Mouse (Mus musculus): ENCODE measurements at regions not wholly inside any gene's neighbourhood (a gene's known extent, or its start where the extent isn't known, plus 50 kb on each side); places are given as distances from the start of the nearest gene placed in this dataset.

DNA sequence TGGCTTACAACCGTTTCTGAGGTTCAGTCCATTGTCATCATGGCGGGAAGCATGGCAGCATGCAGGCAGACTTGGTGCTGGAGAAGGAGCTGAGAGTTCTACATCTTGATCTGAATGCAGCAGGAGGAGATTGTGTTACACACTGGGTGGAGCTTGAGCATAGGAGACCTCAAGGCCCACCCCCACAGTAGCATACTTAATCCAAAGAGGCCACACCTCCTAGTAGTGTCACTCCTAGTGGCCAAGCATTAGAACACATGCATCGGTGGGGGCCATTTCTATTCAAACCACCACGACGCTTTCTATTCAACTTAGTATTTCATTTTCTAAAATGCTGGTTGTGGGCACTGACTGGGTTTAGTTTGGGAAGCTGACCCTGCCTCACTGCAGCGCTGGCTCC is 99.1 kb upstream of the Sulf2 start:
- TF ChIP-seq CTCF (IDR thresholded peaks at IDR 0.05; ENCODE audit: low read depth): no peak
- no peak for TF ChIP-seq EP300 (IDR thresholded peaks at IDR 0.05; ENCODE audit: low read depth)

All from liver, postnatal 0 days (tissue).